Mouse (Mus musculus) gastrocnemius, postnatal 36 days (tissue): ENCODE measurements around the gene Taf6. TPM values are rescaled to one million over a fixed set of nuclear protein-coding genes. Genes with fewer than 3 reads are reported as not detected.
"Not testable (repeated sequence)": the region's sequence is repeated elsewhere in the genome, so short reads cannot be mapped to it uniquely, and the experiment has no call there.

Experiments used
- DNase-seq, 2 experiments: peaks; one replicate each; pipeline ENCODE4 v3.0.0; 2022
- intact Hi-C: fragments of 180-260 bp; cut with DNase I; formaldehyde crosslinking; loops from one replicate; pipeline ENCODE4 v1.15.1; 2025
- long read RNA-seq, 2 experiments: library from polyadenylated mRNA; stranded (forward); transcript quantifications; one replicate each; pipeline ENCODE4 v2.0.0; 2021
- total RNA-seq, 2 experiments: library from RNA; stranded (reverse); gene quantifications; 2 replicates each; pipeline ENCODE4 v1.2.3; 2021

Gene Taf6
- 10 to 100 TPM; 27.2 to 29.1 TPM for total RNA-seq
- long read RNA-seq, experiment 1, transcript Taf6-201 (15 exons, 2,304 nt), result major isoform, 31 of 46 reads
- long read RNA-seq, experiment 1, partial matches to known transcripts, result 4 of 46 reads
- long read RNA-seq, experiment 1, other reads (novel, unspliced or antisense), result 11 of 46 reads
- long read RNA-seq, experiment 2, transcript Taf6-201 (15 exons, 2,304 nt), result major isoform, 20 of 43 reads
- long read RNA-seq, experiment 2, partial matches to known transcripts, result 4 of 43 reads
- long read RNA-seq, experiment 2, other reads (novel, unspliced or antisense), result 14 of 43 reads

DNA sequence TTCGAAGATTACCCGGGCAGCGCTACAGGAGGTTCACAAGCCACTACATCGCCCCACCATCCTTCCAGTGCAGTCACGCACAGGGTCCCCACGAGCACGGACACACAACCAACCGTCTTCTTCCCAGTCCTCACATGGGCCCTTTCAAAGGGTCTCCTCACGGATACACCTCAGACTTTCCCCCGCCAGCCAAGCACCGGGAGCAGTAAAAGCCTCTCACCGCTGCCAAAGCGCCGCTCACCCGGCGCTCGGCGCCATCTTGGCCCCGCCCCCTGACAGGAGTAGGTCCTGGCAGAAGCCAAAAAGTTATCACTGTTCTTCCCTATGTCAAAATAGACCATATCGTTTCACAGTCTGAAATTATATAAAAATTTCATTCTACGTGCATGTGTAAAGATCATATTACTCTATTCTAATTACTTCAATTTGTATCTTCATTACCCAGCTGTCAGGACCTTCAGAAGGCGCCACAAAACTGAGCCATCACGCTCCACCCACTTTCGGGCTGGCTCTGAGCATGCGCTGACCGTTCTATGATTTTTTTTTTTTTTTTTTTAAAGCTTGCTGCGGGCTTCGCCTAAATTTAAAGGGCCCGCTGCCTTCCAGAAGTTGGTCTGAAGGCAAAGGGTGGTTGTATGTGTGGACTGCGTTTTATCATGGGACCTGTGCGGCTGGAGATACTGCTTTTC lies at the start of gene Taf6, which contains the start of gene Cnpy4:
Gene Taf6, minus strand, starts transcription at position 502 of the 689 bp plus-strand sequence.
Gene Cnpy4, plus strand, starts transcription at position 536 of the 689 bp plus-strand sequence.
- intact Hi-C loops, result no loop called here

GRCm38 (mm10) chr5:138234224-138234623 lies 47.0 kb upstream of the Taf6 start:
- intact Hi-C loops, result no loop called here
- no peak for DNase-seq

More for the DNA sequence above, at the start of gene Taf6, which contains the start of gene Cnpy4:
- DNase-seq, result peak; percentile 73 to 74

- intact Hi-C loops, result no loop called here
- no peak for DNase-seq
Measured at GRCm38 (mm10) chr5:138233778-138234177, 46.5 kb upstream of the Taf6 start.

DNA sequence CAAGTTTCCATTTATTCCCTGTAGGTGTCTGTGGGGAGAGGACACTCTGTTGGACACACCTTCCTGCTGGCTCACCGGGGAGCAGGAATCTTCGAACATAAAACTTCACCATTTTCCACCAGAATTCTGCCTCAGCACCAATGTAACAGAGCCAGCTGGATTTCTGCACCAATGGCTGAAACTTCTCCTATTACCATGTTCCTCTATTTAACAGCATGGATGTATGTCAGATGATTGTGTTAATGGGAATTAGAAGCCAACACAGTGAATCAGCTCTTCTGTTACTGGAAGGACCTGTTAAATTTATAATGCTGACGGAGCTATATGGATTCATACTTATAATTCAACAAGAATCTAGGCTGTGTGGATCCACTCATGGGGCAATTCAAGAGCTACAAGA lies 42.3 kb upstream of the Taf6 start:
- no peak for DNase-seq
- intact Hi-C loops, result no loop called here

DNA sequence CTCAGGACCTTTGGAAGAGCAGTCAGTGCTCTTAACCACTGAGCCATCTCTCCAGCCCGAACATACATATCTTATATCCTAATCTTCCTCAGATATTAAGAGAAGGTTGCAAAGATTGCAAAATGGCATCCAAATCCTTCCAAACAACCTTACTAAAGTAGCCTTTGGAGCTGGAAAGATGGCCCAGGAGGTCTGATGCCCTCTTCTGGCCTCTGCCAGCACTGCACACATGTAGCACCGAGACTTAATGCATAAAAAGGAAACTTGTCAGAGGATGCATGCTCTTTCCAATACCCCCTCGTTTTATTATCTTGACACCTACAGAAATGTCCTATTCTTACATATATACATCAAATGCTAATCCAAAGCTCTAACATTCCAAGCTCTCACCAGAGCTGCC lies 40.8 kb upstream of the Taf6 start:
- no peak for DNase-seq

GRCm38 (mm10) chr5:138227367-138227766 lies 40.1 kb upstream of the Taf6 start:
- intact Hi-C loops, result no loop called here
- no peak for DNase-seq

More for the DNA sequence above, 40.8 kb upstream of the Taf6 start:
- intact Hi-C loops, result no loop called here

DNA sequence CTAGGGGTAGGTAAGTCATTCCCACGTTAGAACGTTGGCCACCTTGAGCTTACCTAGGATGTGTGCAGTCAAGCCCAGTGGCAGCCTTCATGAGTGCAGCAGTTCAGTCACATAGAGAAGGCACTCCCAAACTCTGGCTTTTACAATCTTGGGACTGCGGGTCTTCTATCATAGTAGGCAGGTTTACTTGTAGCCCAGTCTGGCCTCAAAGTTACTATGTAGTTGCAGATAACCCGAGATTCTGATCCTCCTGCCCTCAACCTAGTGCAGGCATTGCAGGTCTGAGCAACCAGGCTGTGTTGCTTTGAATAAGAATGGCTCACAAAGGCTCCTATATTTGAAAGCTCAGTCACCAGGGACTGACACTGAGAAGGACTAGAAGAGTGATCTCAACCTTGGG lies 39.2 kb upstream of the Taf6 start:
- intact Hi-C loops, result no loop called here
- no peak for DNase-seq

DNA sequence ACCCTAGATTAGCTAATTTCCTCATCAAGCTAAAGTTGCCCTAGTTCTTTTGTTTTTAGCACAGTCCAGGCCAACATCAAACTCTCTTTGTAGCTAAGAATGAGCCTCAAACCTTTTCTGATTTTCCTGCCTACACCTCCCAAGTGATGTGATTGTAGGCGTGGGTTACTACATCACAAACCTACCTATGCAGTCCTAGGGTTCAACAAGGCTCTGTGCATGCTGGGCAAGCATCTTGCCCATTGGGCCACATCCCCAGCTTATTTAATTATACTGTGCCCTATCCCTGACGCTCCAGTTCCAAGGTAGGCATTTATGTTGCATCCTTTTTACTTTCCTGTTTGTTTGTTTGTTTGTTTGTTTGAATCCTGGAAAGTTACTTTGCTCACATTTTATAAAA lies 38.4 kb upstream of the Taf6 start, which contains the start of gene Nxpe5:
Gene Nxpe5, plus strand, starts transcription at position 199 of the 400 bp plus-strand sequence.
- intact Hi-C loops, result no loop called here
- DNase-seq, result no peak

DNA sequence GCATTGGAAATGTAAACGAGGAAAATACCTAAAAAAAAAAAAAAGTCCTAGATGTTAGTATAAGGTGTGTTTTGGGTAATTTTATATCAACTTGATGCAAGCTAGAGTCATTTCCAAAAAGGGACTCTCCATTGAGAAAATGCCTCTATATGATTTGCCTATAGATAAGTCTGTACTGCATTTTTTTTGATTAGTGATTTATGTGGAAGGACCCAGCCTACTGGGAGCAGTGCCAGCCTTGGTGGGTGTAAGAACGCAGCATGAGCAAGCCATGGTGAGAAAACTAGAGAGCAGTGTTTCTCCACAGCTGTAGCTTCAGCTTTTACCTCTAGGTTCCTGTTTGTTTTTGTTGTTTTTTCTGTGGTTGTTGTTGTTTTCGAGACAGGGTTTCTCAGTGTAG lies 36.0 kb upstream of the Taf6 start:
- no peak for DNase-seq
- intact Hi-C loops, result no loop called here

- DNase-seq, result peak; percentile 69 to 76
- intact Hi-C loops, result no loop called here
Measured at GRCm38 (mm10) chr5:138222111-138222510, 34.9 kb upstream of the Taf6 start.

DNA sequence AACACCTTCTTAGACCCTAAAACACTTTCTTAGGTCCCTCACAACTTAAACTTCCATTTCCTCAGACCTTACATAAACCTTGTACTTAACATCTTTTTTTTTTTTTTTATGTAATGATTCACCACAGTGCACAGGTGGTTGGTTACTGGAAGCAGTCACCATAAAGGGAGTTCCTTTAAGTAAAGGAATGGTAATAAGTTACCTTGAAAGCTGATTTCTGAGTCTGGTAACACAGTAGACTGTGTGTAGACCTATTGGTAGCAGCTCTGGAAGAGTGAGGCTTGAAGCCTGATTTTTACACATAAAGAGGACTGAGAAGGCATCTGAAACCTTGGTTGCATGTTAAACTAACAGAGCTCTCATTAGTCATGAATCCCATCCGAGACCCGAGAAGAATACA lies 32.6 kb upstream of the Taf6 start:
- no peak for DNase-seq
- intact Hi-C loops, result no loop called here

GRCm38 (mm10) chr5:138216632-138217031 lies 29.4 kb upstream of the Taf6 start:
- intact Hi-C loops, result not testable (repeated sequence)

GRCm38 (mm10) chr5:138207873-138208272 lies 20.6 kb upstream of the Taf6 start:
- intact Hi-C loops, result no loop called here
- DNase-seq, result no peak

More at GRCm38 (mm10) chr5:138216632-138217031, 29.4 kb upstream of the Taf6 start:
- not testable (repeated sequence) for DNase-seq

- no peak for DNase-seq
- intact Hi-C loops, result no loop called here
Measured at GRCm38 (mm10) chr5:138207253-138207652, 20.0 kb upstream of the Taf6 start.

- no peak for DNase-seq
- intact Hi-C loops, result no loop called here
Measured at GRCm38 (mm10) chr5:138202086-138202485, 14.8 kb upstream of the Taf6 start.

GRCm38 (mm10) chr5:138199576-138199975 lies 12.3 kb upstream of the Taf6 start:
- DNase-seq, result no peak
- intact Hi-C loops, result no loop called here

DNA sequence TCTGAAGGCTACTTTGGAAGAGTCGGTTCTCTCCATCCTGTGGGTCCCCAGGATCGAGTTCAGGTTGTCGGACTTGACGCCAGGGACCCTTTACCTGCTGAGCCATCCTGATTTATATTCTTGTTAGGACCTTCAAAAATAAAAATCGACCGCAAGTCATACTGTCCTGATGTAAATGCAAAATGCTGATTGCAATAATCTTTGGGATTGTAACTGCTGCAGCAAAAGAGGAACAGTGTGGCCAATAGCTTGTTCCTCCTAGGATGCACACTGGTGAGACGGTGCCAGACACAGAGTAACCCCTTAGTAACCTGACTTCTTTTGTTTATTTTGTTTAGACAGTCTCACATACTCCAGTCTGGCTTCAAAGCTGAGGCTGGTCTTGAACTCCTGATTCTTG lies 8.2 kb upstream of the Taf6 start:
- intact Hi-C loops, result no loop called here
- no peak for DNase-seq

DNA sequence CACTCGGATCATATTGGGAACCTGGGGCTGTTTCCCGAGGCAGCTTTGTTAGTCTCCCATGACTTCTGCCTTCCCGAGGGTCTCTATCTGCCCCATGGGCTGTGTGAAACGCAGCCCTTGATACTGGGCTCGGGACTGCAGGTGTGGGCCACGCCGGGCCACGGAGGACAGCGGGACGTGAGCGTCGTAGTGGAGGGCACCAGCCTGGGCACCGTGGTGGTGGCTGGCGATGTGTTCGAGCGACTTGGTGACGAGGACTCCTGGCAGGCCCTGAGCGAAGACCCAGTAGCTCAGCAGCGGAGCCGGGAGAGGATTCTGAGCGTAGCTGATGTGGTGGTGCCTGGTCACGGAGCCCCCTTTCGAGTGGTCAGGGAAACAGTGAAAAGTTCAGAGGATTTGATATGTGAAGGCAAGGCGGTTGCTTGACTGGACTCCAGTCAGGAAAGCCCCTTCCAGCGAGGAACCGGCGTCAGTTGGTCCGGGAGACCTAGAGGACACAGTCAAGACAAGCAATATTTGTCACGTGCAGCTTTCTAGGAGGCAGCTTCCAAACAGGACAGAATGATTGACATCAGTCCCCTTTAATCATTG lies 7.6 kb upstream of the Taf6 start:
- intact Hi-C loops, result no loop called here
- DNase-seq, result no peak

GRCm38 (mm10) chr5:138193771-138194727 lies 6.8 kb upstream of the Taf6 start, which contains the start of gene Mblac1:
TSS of gene Mblac1 (plus strand) at chr5:138194314.
- intact Hi-C loops, result no loop called here

GRCm38 (mm10) chr5:138187661-138188306 lies 533 bp upstream of the Taf6 start:
- DNase-seq, result peak in 1 of 2 experiments; percentile 50
- intact Hi-C loops, result no loop called here

More at GRCm38 (mm10) chr5:138193771-138194727, 6.8 kb upstream of the Taf6 start, which contains the start of gene Mblac1:
- peak; percentile 72 to 79 for DNase-seq
